Mouse (Mus musculus): ENCODE measurements around the gene Abraxas1. TPM values are rescaled to one million over a fixed set of nuclear protein-coding genes. Genes with fewer than 3 reads are reported as not detected.

The Abraxas1 gene
- polyA plus RNA-seq, 1 experiment from 2014 or later = 33.4 TPM

- H3K4me2 ChIP-seq (ENCODE audit: low read depth, low read length) = no peak overlapping the region
- no peak overlapping the region for H3K4me3 ChIP-seq (ENCODE audit: low read depth, low read length)
- 90% methylated on average over 5 of the region's 5 CpGs for WGBS
- no peak overlapping the region for H3K27ac ChIP-seq (replicated peaks; ENCODE audit: low read depth, low read length)
- no peak overlapping the region for H3K9ac ChIP-seq (replicated peaks; ENCODE audit: low read length)
- H3K9me3 ChIP-seq (replicated peaks; ENCODE audit: control insufficient read depth, low read length) = no peaks in the 10 kb centered on the region
- H3K36me3 ChIP-seq (replicated peaks; ENCODE audit: control insufficient read depth, insufficient read depth, low read depth, low read length) = peaks cover 2% of the 10 kb centered on the region; the same call in 1 of the 2 replicates
- DNase-seq (ENCODE audit: low spot score) (no peak), ATAC-seq (replicated peaks; ENCODE audit: insufficient number of reproducible peaks, low FRiP score, low TSS enrichment, low read depth) (no peak)
- H3K27me3 ChIP-seq (ENCODE audit: control insufficient read depth, insufficient read depth, low read length) = no peaks in the 10 kb centered on the region
- no peaks in the 10 kb centered on the region for H3K4me1 ChIP-seq (ENCODE audit: control insufficient read depth, insufficient read depth, low read length)
These were observed 43.9 kb downstream of the Abraxas1 start for GRCm38 (mm10) chr5:100776900-100777299.

- DNase-seq (ENCODE audit: low spot score) (no peak), ATAC-seq (replicated peaks; ENCODE audit: insufficient number of reproducible peaks, low FRiP score, low TSS enrichment, low read depth) (no peak)
- Histone ChIP-seq H3K4me2 (ENCODE audit: low read depth, low read length) (no peak overlapping the region), H3K36me3 (replicated peaks; ENCODE audit: control insufficient read depth, insufficient read depth, low read depth, low read length) (peaks cover 2% of the 10 kb centered on the region; the same call in 1 of the 2 replicates), H3K4me1 (ENCODE audit: control insufficient read depth, insufficient read depth, low read length) (no peaks in the 10 kb centered on the region), H3K4me3 (ENCODE audit: low read depth, low read length) (no peak overlapping the region), H3K9ac (replicated peaks; ENCODE audit: low read length) (no peak overlapping the region), H3K27me3 (ENCODE audit: control insufficient read depth, insufficient read depth, low read length) (no peaks in the 10 kb centered on the region), H3K9me3 (replicated peaks; ENCODE audit: control insufficient read depth, low read length) (no peaks in the 10 kb centered on the region), H3K27ac (replicated peaks; ENCODE audit: low read depth, low read length) (no peak overlapping the region)
- WGBS = 87% methylated on average over 13 of the region's 13 CpGs
These were observed 44.9 kb downstream of the Abraxas1 start for GRCm38 (mm10) chr5:100775778-100776404.

- peaks cover 2% of the 10 kb centered on the region; the same call in 1 of the 2 replicates for H3K36me3 ChIP-seq (replicated peaks; ENCODE audit: control insufficient read depth, insufficient read depth, low read depth, low read length)
These were observed 49.2 kb downstream of the Abraxas1 start for GRCm38 (mm10) chr5:100771575-100771974.

GRCm38 (mm10) chr5:100766026-100766425 is 54.7 kb downstream of the Abraxas1 start:
- DNase-seq (ENCODE audit: low spot score) = no peak
- no peak overlapping the region for H3K27ac ChIP-seq (replicated peaks; ENCODE audit: low read depth, low read length)
- no peak overlapping the region for H3K4me2 ChIP-seq (ENCODE audit: low read depth, low read length)
- no peaks in the 10 kb centered on the region for H3K27me3 ChIP-seq (ENCODE audit: control insufficient read depth, insufficient read depth, low read length)
- no peaks in the 10 kb centered on the region for H3K4me1 ChIP-seq (ENCODE audit: control insufficient read depth, insufficient read depth, low read length)
- no peaks in the 10 kb centered on the region for H3K9me3 ChIP-seq (replicated peaks; ENCODE audit: control insufficient read depth, low read length)
- H3K4me3 ChIP-seq (ENCODE audit: low read depth, low read length) = no peak overlapping the region
- 96% methylated on average over 7 of the region's 7 CpGs for WGBS
- no peak for ATAC-seq (replicated peaks; ENCODE audit: insufficient number of reproducible peaks, low FRiP score, low TSS enrichment, low read depth)
- H3K9ac ChIP-seq (replicated peaks; ENCODE audit: low read length) = no peak overlapping the region
- H3K36me3 ChIP-seq (replicated peaks; ENCODE audit: control insufficient read depth, insufficient read depth, low read depth, low read length) = no peaks in the 10 kb centered on the region; the same call in none of the 2 replicates

More at GRCm38 (mm10) chr5:100771575-100771974, 49.2 kb downstream of the Abraxas1 start:
- 93% methylated on average over 4 of the region's 4 CpGs for WGBS
- Histone ChIP-seq H3K27ac (replicated peaks; ENCODE audit: low read depth, low read length) (no peak overlapping the region), H3K9me3 (replicated peaks; ENCODE audit: control insufficient read depth, low read length) (no peaks in the 10 kb centered on the region), H3K9ac (replicated peaks; ENCODE audit: low read length) (no peak overlapping the region), H3K4me2 (ENCODE audit: low read depth, low read length) (no peak overlapping the region), H3K4me3 (ENCODE audit: low read depth, low read length) (no peak overlapping the region), H3K4me1 (ENCODE audit: control insufficient read depth, insufficient read depth, low read length) (no peaks in the 10 kb centered on the region), H3K27me3 (ENCODE audit: control insufficient read depth, insufficient read depth, low read length) (no peaks in the 10 kb centered on the region)
- no peak for DNase-seq (ENCODE audit: low spot score)
- no peak for ATAC-seq (replicated peaks; ENCODE audit: insufficient number of reproducible peaks, low FRiP score, low TSS enrichment, low read depth)

- 92% methylated on average over 7 of the region's 7 CpGs for WGBS
- H3K9ac ChIP-seq (replicated peaks; ENCODE audit: low read length) = no peak overlapping the region
- H3K4me3 ChIP-seq (ENCODE audit: low read depth, low read length) = no peak overlapping the region
- DNase-seq (ENCODE audit: low spot score) (no peak), ATAC-seq (replicated peaks; ENCODE audit: insufficient number of reproducible peaks, low FRiP score, low TSS enrichment, low read depth) (no peak)
- no peaks in the 10 kb centered on the region for H3K4me1 ChIP-seq (ENCODE audit: control insufficient read depth, insufficient read depth, low read length)
- no peaks in the 10 kb centered on the region for H3K27me3 ChIP-seq (ENCODE audit: control insufficient read depth, insufficient read depth, low read length)
- no peak overlapping the region for H3K27ac ChIP-seq (replicated peaks; ENCODE audit: low read depth, low read length)
- H3K36me3 ChIP-seq (replicated peaks; ENCODE audit: control insufficient read depth, insufficient read depth, low read depth, low read length) = no peaks in the 10 kb centered on the region; the same call in none of the 2 replicates
- no peaks in the 10 kb centered on the region for H3K9me3 ChIP-seq (replicated peaks; ENCODE audit: control insufficient read depth, low read length)
- no peak overlapping the region for H3K4me2 ChIP-seq (ENCODE audit: low read depth, low read length)
These were observed 59.0 kb downstream of the Abraxas1 start for GRCm38 (mm10) chr5:100761736-100762135.

GRCm38 (mm10) chr5:100760049-100760663 is 60.6 kb downstream of the Abraxas1 start:
- ATAC-seq (replicated peaks; ENCODE audit: insufficient number of reproducible peaks, low FRiP score, low TSS enrichment, low read depth) (no peak), DNase-seq (ENCODE audit: low spot score) (no peak)
- Histone ChIP-seq H3K9ac (replicated peaks; ENCODE audit: low read length) (no peak overlapping the region), H3K4me2 (ENCODE audit: low read depth, low read length) (no peak overlapping the region), H3K4me1 (ENCODE audit: control insufficient read depth, insufficient read depth, low read length) (no peaks in the 10 kb centered on the region), H3K9me3 (replicated peaks; ENCODE audit: control insufficient read depth, low read length) (no peaks in the 10 kb centered on the region), H3K36me3 (replicated peaks; ENCODE audit: control insufficient read depth, insufficient read depth, low read depth, low read length) (no peaks in the 10 kb centered on the region; the same call in none of the 2 replicates), H3K4me3 (ENCODE audit: low read depth, low read length) (no peak overlapping the region), H3K27ac (replicated peaks; ENCODE audit: low read depth, low read length) (no peak overlapping the region), H3K27me3 (ENCODE audit: control insufficient read depth, insufficient read depth, low read length) (no peaks in the 10 kb centered on the region)
- WGBS = 88% methylated on average over 10 of the region's 10 CpGs

GRCm38 (mm10) chr5:100758121-100758520 is 62.6 kb downstream of the Abraxas1 start:
- no peaks in the 10 kb centered on the region for H3K4me1 ChIP-seq (ENCODE audit: control insufficient read depth, insufficient read depth, low read length)
- no peak overlapping the region for H3K4me2 ChIP-seq (ENCODE audit: low read depth, low read length)
- DNase-seq (ENCODE audit: low spot score) = no peak
- no peak overlapping the region for H3K4me3 ChIP-seq (ENCODE audit: low read depth, low read length)
- H3K27ac ChIP-seq (replicated peaks; ENCODE audit: low read depth, low read length) = no peak overlapping the region
- H3K27me3 ChIP-seq (ENCODE audit: control insufficient read depth, insufficient read depth, low read length) = no peaks in the 10 kb centered on the region
- H3K36me3 ChIP-seq (replicated peaks; ENCODE audit: control insufficient read depth, insufficient read depth, low read depth, low read length) = no peaks in the 10 kb centered on the region; the same call in 1 of the 2 replicates
- WGBS = 89% methylated on average over 5 of the region's 5 CpGs
- H3K9ac ChIP-seq (replicated peaks; ENCODE audit: low read length) = no peak overlapping the region
- no peak for ATAC-seq (replicated peaks; ENCODE audit: insufficient number of reproducible peaks, low FRiP score, low TSS enrichment, low read depth)
- no peaks in the 10 kb centered on the region for H3K9me3 ChIP-seq (replicated peaks; ENCODE audit: control insufficient read depth, low read length)

Data from embryonic facial prominence, embryonic 11.5 days (tissue).